Mouse (Mus musculus) cerebellum, adult 2 months (tissue): Measurements from ENCODE around the gene Vcan.

ENCODE experiments used
- CTCF ChIP-seq: fragments of 200-500 bp; IDR thresholded peaks from 2 replicates; pipeline ENCODE4 v1.5.1; 2011; ENCODE audit warnings: low read depth, mild to moderate bottlenecking, control low read depth, low read length, moderate library complexity, borderline replicate concordance; ENCODE audit not compliant: insufficient read depth
- POLR2A ChIP-seq: fragments of 200-500 bp; IDR thresholded peaks from 2 replicates; pipeline ENCODE4 v1.6.1; 2011; ENCODE audit warnings: low read length, control low read depth, borderline replicate concordance; ENCODE audit not compliant: insufficient read depth

DNA sequence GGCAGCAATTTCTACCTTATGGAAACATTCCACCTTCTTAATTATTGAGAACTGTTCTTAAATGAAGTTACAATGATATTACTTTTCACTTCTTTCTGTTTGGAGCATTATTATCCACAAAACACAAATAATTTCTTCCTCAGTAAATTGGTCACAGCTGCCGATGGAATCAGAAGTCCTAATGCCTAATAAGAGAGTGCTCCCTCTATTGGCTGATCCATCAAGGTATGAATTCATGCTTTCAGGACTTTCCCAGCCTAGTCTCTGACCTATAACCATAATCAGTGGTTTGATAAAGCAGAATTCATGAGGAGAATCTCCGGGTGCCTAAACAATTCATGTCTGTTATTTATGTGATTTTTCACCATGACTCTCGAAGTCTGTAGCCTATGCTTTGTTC lies 123.2 kb downstream of the Vcan start:
- TF ChIP-seq POLR2A = no peak
- no peak for TF ChIP-seq CTCF
